Mouse (Mus musculus): ENCODE measurements around the gene Ccnf. TPM values are rescaled to one million over a fixed set of nuclear protein-coding genes. Genes with fewer than 3 reads are reported as not detected.

The Ccnf gene
- total and polyA plus RNA-seq, 3 experiments = 34.5 to 73.9 TPM; not detected in 1

- Histone ChIP-seq H3K79me2 (ENCODE audit: control insufficient read depth, insufficient read depth, low read length, poor library complexity) (peaks cover 21% of the 10 kb centered on the region), H3K27me3 (ENCODE audit: control insufficient read depth in 1 of 2, insufficient read depth in 2 of 2, low read length in 2 of 2) (no peaks in the 10 kb centered on the region), H3K27ac (ENCODE audit: control insufficient read depth, low read depth, low read length) (peak overlapping the region; percentile 57), H3K9me3 (replicated peaks; ENCODE audit: insufficient read depth, low read length) (no peaks in the 10 kb centered on the region), H3K36me3 (ENCODE audit: control insufficient read depth in 1 of 2, insufficient read depth in 2 of 2, low read length in 2 of 2) (peaks cover 8 to 16% of the 10 kb centered on the region in 2 experiments), H3K4me1 (ENCODE audit: control insufficient read depth in 1 of 2, insufficient read depth in 2 of 2, low read length in 2 of 2) (peaks cover 0 to 7% of the 10 kb centered on the region in 2 experiments; a peak in 2 of 4 replicates), H3K9ac (ENCODE audit: control insufficient read depth, low read depth, low read length, poor library complexity, severe bottlenecking) (peak overlapping the region; percentile 91), H3K4me3 (ENCODE audit: control insufficient read depth in 1 of 2, insufficient read depth in 1 of 2, low read depth in 2 of 2, low read length in 2 of 2) (peak overlapping the region; percentile 90 to 92)
- no peak for TF ChIP-seq UBTF (IDR thresholded peaks at IDR 0.05; ENCODE audit: borderline replicate concordance, insufficient read depth, low read depth, low read length)
- peak; percentile 43 for TF ChIP-seq SIN3A (IDR thresholded peaks at IDR 0.05; ENCODE audit: low read length)
- 0 out of 2 replicates have a peak, but pooled peaks have one; percentile 7 for TF ChIP-seq ETS1 (IDR thresholded peaks at IDR 0.05; ENCODE audit: low read depth, low read length)
- TF ChIP-seq GATA1 (IDR thresholded peaks at IDR 0.05; ENCODE audit: low read depth, low read length) = no peak
- TF ChIP-seq MAX (IDR thresholded peaks at IDR 0.05; ENCODE audit: low read length) = peak; percentile 33; the same call in 1 of the 2 replicates
- peak; percentile 53; the same call in 1 of the 2 replicates for TF ChIP-seq MXI1 (IDR thresholded peaks at IDR 0.05; ENCODE audit: low read depth, low read length)
- DNase-seq (ENCODE audit: low read depth, low spot score) = no peak
Observed at GRCm38 (mm10) chr17:24250988-24251319, 330 bp downstream of the Ccnf start.

- Histone ChIP-seq H3K4me3 (ENCODE audit: control insufficient read depth in 1 of 2, insufficient read depth in 1 of 2, low read depth in 2 of 2, low read length in 2 of 2) (no peak overlapping the region), H3K27me3 (ENCODE audit: control insufficient read depth in 1 of 2, insufficient read depth in 2 of 2, low read length in 2 of 2) (no peaks in the 10 kb centered on the region), H3K36me3 (ENCODE audit: control insufficient read depth in 1 of 2, insufficient read depth in 2 of 2, low read length in 2 of 2) (peaks cover 8 to 21% of the 10 kb centered on the region in 2 experiments), H3K9me3 (replicated peaks; ENCODE audit: insufficient read depth, low read length) (no peaks in the 10 kb centered on the region), H3K4me1 (ENCODE audit: control insufficient read depth in 1 of 2, insufficient read depth in 2 of 2, low read length in 2 of 2) (peaks cover 0 to 7% of the 10 kb centered on the region in 2 experiments; a peak in 2 of 4 replicates), H3K79me2 (ENCODE audit: control insufficient read depth, insufficient read depth, low read length, poor library complexity) (peaks cover 21% of the 10 kb centered on the region), H3K27ac (ENCODE audit: control insufficient read depth, low read depth, low read length) (no peak overlapping the region), H3K9ac (ENCODE audit: control insufficient read depth, low read depth, low read length, poor library complexity, severe bottlenecking) (no peak overlapping the region)
- peak; percentile 47 for DNase-seq (ENCODE audit: low read depth, low spot score)
- no peak for TF ChIP-seq ELF1 (IDR thresholded peaks at IDR 0.05; ENCODE audit: low read depth, low read length)
- TF ChIP-seq RAD21 (IDR thresholded peaks at IDR 0.05; ENCODE audit: low read depth, low read length) = peak; percentile 7
- no peak for TF ChIP-seq ZNF384 (IDR thresholded peaks at IDR 0.05; ENCODE audit: low read depth, low read length)
- no peak for TF ChIP-seq JUND (IDR thresholded peaks at IDR 0.05; ENCODE audit: low read depth, low read length)
- peak in 2 of 3 experiments; percentile 22 to 28; a peak in 3 of 6 replicates for TF ChIP-seq CTCF (IDR thresholded peaks at IDR 0.05 in 2 of 3, conservative IDR thresholded peaks at IDR 0.05 in 1 of 3; ENCODE audit: control insufficient read depth in 1 of 3, insufficient read depth in 1 of 3, low read depth in 2 of 3, low read length in 3 of 3, poor library complexity in 1 of 3, severe bottlenecking in 1 of 3)
- TF ChIP-seq MEF2A (IDR thresholded peaks at IDR 0.05; ENCODE audit: extremely low read depth, insufficient replicate concordance, low read depth, low read length, poor library complexity, severe bottlenecking) = no peak
Observed at GRCm38 (mm10) chr17:24248641-24249040, 2.6 kb downstream of the Ccnf start.

- no peak for DNase-seq (ENCODE audit: low read depth, low spot score)
- no peaks in the 10 kb centered on the region for H3K27me3 ChIP-seq (ENCODE audit: control insufficient read depth in 1 of 2, insufficient read depth in 2 of 2, low read length in 2 of 2)
- no peaks in the 10 kb centered on the region for H3K9me3 ChIP-seq (replicated peaks; ENCODE audit: insufficient read depth, low read length)
- no peaks in the 10 kb centered on the region for H3K4me1 ChIP-seq (ENCODE audit: control insufficient read depth in 1 of 2, insufficient read depth in 2 of 2, low read length in 2 of 2)
- H3K79me2 ChIP-seq (ENCODE audit: control insufficient read depth, insufficient read depth, low read length, poor library complexity) = peaks cover 5% of the 10 kb centered on the region; the same call in 1 of the 2 replicates
- TF ChIP-seq HCFC1 (IDR thresholded peaks at IDR 0.05; ENCODE audit: low read depth, low read length) (no peak), CHD1 (IDR thresholded peaks at IDR 0.05; ENCODE audit: low read depth, low read length) (no peak), POLR2A (IDR thresholded peaks at IDR 0.05; ENCODE audit: control insufficient read depth in 1 of 2, insufficient read depth in 1 of 2, low read depth in 1 of 2, low read length in 2 of 2, poor library complexity in 1 of 2) (no peak), POLR2AphosphoS5 (IDR thresholded peaks at IDR 0.05; ENCODE audit: borderline replicate concordance, low read depth, low read length) (no peak), USF1 (IDR thresholded peaks at IDR 0.05; ENCODE audit: low read depth, low read length) (no peak), KAT2A (conservative IDR thresholded peaks at IDR 0.05; ENCODE audit: low read depth, low read length) (no peak), RCOR1 (IDR thresholded peaks at IDR 0.05; ENCODE audit: low read depth, low read length) (no peak), GABPA (IDR thresholded peaks at IDR 0.05; ENCODE audit: low read depth, low read length) (no peak), SIN3A (IDR thresholded peaks at IDR 0.05; ENCODE audit: low read length) (no peak), E2F4 (IDR thresholded peaks at IDR 0.05; ENCODE audit: borderline replicate concordance, low read depth, low read length) (no peak), POLR2AphosphoS2 (IDR thresholded peaks at IDR 0.05; ENCODE audit: low read length) (no peak), MYB (IDR thresholded peaks at IDR 0.05; ENCODE audit: low read depth, low read length) (no peak), ETS1 (IDR thresholded peaks at IDR 0.05; ENCODE audit: low read depth, low read length) (no peak), MAZ (IDR thresholded peaks at IDR 0.05; ENCODE audit: low read depth, low read length) (no peak), TCF12 (IDR thresholded peaks at IDR 0.05; ENCODE audit: low read depth, low read length) (no peak), MAX (IDR thresholded peaks at IDR 0.05; ENCODE audit: low read length) (no peak), JUND (IDR thresholded peaks at IDR 0.05; ENCODE audit: low read depth, low read length) (no peak)
- H3K36me3 ChIP-seq (ENCODE audit: control insufficient read depth in 1 of 2, insufficient read depth in 2 of 2, low read length in 2 of 2) = peaks cover 1 to 34% of the 10 kb centered on the region in 2 experiments; a peak in 3 of 4 replicates
- no peak overlapping the region for H3K4me3 ChIP-seq (ENCODE audit: control insufficient read depth in 1 of 2, insufficient read depth in 1 of 2, low read depth in 2 of 2, low read length in 2 of 2)
- no peak overlapping the region for H3K27ac ChIP-seq (ENCODE audit: control insufficient read depth, low read depth, low read length)
- H3K9ac ChIP-seq (ENCODE audit: control insufficient read depth, low read depth, low read length, poor library complexity, severe bottlenecking) = no peak overlapping the region
Observed at GRCm38 (mm10) chr17:24244061-24244460, 7.2 kb downstream of the Ccnf start.
